Mouse (Mus musculus) midbrain, embryonic 15.5 days (tissue): Measurements from ENCODE around the gene Dner. TPM values are rescaled to one million over a fixed set of nuclear protein-coding genes. Genes with fewer than 3 reads are reported as not detected.
A peak's percentile ranks its signal among the peaks of the same experiment; 100 is the strongest.

Source experiments
- ATAC-seq: fragments of 200-750 bp; cut with Nextera tagmentation; replicated peaks from 2 replicates; pipeline ENCODE4 v1.8.0; 2017; ENCODE audit warnings: moderate TSS enrichment
- H3K27ac ChIP-seq: fragments of 300-500 bp; sonication (generic); 2 replicates; pipeline ENCODE4 v1.5.1; 2015; ENCODE audit warnings: mild to moderate bottlenecking, inconsistent platforms
- H3K27me3 ChIP-seq: fragments of 300-500 bp; sonication (generic); replicated peaks from 2 replicates; pipeline ENCODE4 v1.6.1; 2015; ENCODE audit warnings: inconsistent platforms
- H3K36me3 ChIP-seq: fragments of 300-500 bp; sonication (generic); replicated peaks from 2 replicates; pipeline ENCODE4 v1.6.1; 2015; ENCODE audit warnings: inconsistent platforms
- H3K4me1 ChIP-seq: fragments of 300-500 bp; sonication (generic); 2 replicates; pipeline ENCODE4 v1.6.1; 2015; ENCODE audit warnings: inconsistent platforms
- H3K4me2 ChIP-seq: fragments of 300-500 bp; sonication (generic); 2 replicates; pipeline ENCODE4 v1.6.1; 2015; ENCODE audit warnings: inconsistent platforms, mild to moderate bottlenecking, moderate library complexity
- H3K4me3 ChIP-seq: fragments of 300-500 bp; sonication (generic); 2 replicates; pipeline ENCODE4 v1.5.1; 2015; ENCODE audit warnings: mild to moderate bottlenecking, inconsistent platforms
- H3K9ac ChIP-seq: fragments of 300-500 bp; sonication (generic); 2 replicates; pipeline ENCODE4 v1.6.1; 2015; ENCODE audit warnings: mild to moderate bottlenecking, inconsistent platforms
- H3K9me3 ChIP-seq: fragments of 300-500 bp; sonication (generic); 2 replicates; pipeline ENCODE4 v1.6.1; 2016; ENCODE audit warnings: inconsistent platforms
- WGBS: fragments of 180-500 bp; shearing (Covaris S2); methylation state at CpG from one replicate; pipeline ENCODE4 v1.1.7; 2015; ENCODE audit warnings: mixed read lengths; 5-methylcytosine and 5-hydroxymethylcytosine counted together
- polyA plus RNA-seq: library from polyadenylated mRNA; unstranded; fragments of >200 nt; fragmentation: Nextera tagmentation; extraction: Ambion mirVana; gene quantifications from 2 replicates; pipeline ENCODE4 v1.2.1, GENCODE M21; 2015

Gene Dner
- polyA plus RNA-seq, 1 experiment from 2014 or later: 291 TPM

DNA sequence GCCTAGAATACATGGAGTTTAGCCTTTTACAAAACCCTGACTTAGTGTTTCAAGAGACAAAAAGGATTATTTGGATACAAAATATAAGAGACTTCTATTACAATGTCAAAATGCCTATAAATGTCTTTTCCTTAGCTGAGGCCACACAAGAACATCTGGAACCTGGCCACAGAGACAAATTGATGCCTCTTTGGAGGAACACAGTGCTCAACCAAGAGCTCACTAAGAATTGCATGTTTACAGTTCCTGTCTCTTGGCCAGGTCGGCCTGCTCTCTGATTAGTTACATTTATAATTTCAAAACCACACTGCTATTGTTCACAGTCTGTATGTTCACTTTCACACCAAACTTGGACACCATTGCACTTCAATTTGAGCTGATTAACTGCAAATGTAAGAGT is 187.5 kb downstream of the Dner start:
- no peaks in the 10 kb centered on the region for H3K27me3 ChIP-seq
- no peak overlapping the region for H3K27ac ChIP-seq
- no peak for ATAC-seq
- no peak overlapping the region for H3K9ac ChIP-seq
- WGBS: 82% methylated on average over 1 of the region's 1 CpGs
- H3K4me1 ChIP-seq: no peaks in the 10 kb centered on the region
- H3K9me3 ChIP-seq: no peaks in the 10 kb centered on the region
- no peak overlapping the region for H3K4me3 ChIP-seq
- H3K36me3 ChIP-seq: no peaks in the 10 kb centered on the region
- H3K4me2 ChIP-seq: no peak overlapping the region

DNA sequence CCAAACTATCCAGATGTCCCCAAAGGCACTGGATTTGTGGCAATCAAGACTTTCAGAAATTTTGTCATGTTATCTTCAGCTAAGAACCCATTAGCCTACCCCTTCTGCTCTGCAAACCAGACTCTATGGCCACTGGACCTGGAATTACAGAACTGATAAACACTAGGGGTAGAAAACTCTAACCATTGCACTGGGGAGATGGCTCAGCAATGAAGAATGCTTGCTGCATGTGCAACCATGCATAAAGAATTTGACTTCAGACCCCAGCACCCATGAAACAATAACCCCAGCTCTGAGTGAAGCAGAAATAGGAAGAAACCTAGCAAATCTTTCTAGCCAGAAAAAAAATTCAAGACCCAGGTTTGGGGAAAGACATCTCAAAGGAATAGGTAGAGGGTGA is 188.5 kb downstream of the Dner start:
- no peak for ATAC-seq
- H3K4me3 ChIP-seq: no peak overlapping the region
- no peaks in the 10 kb centered on the region for H3K36me3 ChIP-seq
- H3K9me3 ChIP-seq: no peaks in the 10 kb centered on the region
- no peak overlapping the region for H3K27ac ChIP-seq
- H3K4me1 ChIP-seq: no peaks in the 10 kb centered on the region
- no peak overlapping the region for H3K4me2 ChIP-seq
- no peak overlapping the region for H3K9ac ChIP-seq
- H3K27me3 ChIP-seq: no peaks in the 10 kb centered on the region

DNA sequence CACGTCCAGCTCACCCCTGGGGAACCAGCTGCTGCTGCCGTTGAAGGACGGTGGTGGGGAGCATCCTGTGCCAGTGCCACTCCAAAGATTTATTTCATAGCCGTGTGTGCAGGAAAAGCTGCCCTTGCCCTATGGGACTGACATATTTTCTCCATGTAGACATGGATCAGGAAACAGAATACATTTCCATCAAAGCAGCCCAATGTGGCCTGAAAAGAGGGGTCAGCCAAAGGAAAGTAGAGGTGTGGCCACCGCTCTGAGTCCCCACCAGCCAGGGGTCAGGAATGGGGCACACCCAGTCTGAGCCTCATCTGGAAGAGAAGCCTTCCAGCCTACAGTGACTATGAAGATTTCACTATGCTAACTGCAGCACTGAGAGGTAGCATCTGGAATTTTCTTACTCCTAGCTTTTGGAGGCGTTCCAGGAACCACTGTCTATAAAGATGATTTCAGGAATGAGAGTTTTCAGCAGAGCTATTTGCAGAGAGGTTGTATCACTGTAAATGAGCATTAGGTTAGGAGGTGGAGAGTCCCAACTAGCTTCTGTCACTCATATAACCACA is 189.0 kb downstream of the Dner start:
- no peak overlapping the region for H3K27ac ChIP-seq
- H3K36me3 ChIP-seq: no peaks in the 10 kb centered on the region
- no peaks in the 10 kb centered on the region for H3K4me1 ChIP-seq
- no peaks in the 10 kb centered on the region for H3K9me3 ChIP-seq
- no peak overlapping the region for H3K4me3 ChIP-seq
- H3K27me3 ChIP-seq: no peaks in the 10 kb centered on the region
- ATAC-seq: no peak
- H3K9ac ChIP-seq: no peak overlapping the region
- no peak overlapping the region for H3K4me2 ChIP-seq
- 67% methylated on average over 6 of the region's 6 CpGs for WGBS

DNA sequence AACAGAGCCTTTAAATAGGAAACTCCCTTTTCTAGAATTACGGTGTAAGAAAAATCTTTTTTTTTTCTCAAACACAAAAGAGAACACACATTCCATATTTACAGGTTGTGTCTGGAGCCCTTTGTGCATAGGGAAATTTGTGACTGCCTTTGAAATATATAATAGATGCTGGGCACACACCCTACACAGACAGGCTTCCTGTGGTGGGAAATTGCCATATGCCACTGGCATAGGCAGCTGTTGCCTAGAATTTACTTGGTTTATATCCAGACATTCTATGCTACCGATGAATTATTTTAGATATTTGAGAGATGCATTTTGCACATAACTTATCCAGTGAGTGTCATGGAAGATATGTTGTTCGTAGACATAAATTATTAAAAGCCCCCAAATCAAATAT is 195.3 kb downstream of the Dner start:
- H3K27me3 ChIP-seq: no peaks in the 10 kb centered on the region
- no peaks in the 10 kb centered on the region for H3K9me3 ChIP-seq
- 93% methylated on average over 3 of the region's 3 CpGs for WGBS
- no peak overlapping the region for H3K27ac ChIP-seq
- no peak overlapping the region for H3K9ac ChIP-seq
- H3K36me3 ChIP-seq: no peaks in the 10 kb centered on the region
- H3K4me3 ChIP-seq: no peak overlapping the region
- no peak overlapping the region for H3K4me2 ChIP-seq
- no peaks in the 10 kb centered on the region for H3K4me1 ChIP-seq
- ATAC-seq: no peak

DNA sequence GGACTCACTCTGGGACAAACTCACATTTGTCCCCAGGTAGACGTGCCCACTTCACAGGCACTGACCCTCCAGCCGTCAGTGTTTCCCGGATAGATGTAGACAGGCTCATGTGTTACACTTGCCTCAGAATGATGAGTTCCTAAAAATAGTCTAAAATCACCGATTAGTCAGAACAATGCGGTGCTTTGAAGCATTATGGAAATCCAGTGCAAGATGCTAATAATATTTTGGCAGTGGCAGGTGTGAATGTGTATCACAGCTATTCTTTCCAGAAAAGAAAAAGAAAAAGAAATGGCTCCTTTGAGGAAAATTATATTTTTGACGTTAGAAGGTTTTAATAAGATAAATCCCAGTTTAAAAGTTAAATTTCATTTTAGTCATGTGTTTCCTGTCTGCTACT is 204.3 kb downstream of the Dner start:
- no peak overlapping the region for H3K4me3 ChIP-seq
- no peak overlapping the region for H3K4me2 ChIP-seq
- no peak overlapping the region for H3K27ac ChIP-seq
- 0 out of 2 replicates have a peak, but pooled peaks have one; percentile 45 for ATAC-seq
- no peaks in the 10 kb centered on the region for H3K4me1 ChIP-seq
- no peak overlapping the region for H3K9ac ChIP-seq
- WGBS: 86% methylated on average over 6 of the region's 6 CpGs
- H3K36me3 ChIP-seq: no peaks in the 10 kb centered on the region
- no peaks in the 10 kb centered on the region for H3K9me3 ChIP-seq
- no peaks in the 10 kb centered on the region for H3K27me3 ChIP-seq

DNA sequence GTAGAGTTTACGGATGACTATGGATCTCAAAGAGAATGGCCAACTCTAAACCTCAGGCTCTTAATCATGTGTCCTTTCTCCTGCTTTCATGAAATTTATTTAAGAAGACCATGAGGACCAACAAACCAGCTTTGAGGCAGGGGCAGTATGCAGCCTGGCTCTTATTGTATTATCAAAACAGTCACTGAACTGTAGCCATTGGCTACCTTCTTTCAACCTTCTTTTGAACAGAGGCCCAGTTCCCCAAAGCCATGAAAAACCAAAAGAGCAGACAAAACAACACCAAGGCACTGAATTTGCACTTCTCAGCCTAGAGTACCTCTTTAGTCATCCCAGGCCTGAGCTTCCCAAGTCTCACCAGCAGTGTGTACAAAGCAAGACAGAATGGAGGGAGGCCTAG is 207.5 kb downstream of the Dner start:
- no peak overlapping the region for H3K4me3 ChIP-seq
- H3K36me3 ChIP-seq: no peaks in the 10 kb centered on the region
- H3K27me3 ChIP-seq: no peaks in the 10 kb centered on the region
- H3K4me1 ChIP-seq: no peaks in the 10 kb centered on the region
- ATAC-seq: no peak
- H3K9ac ChIP-seq: no peak overlapping the region
- no peaks in the 10 kb centered on the region for H3K9me3 ChIP-seq
- 84% methylated on average over 1 of the region's 1 CpGs for WGBS
- no peak overlapping the region for H3K4me2 ChIP-seq
- H3K27ac ChIP-seq: no peak overlapping the region

DNA sequence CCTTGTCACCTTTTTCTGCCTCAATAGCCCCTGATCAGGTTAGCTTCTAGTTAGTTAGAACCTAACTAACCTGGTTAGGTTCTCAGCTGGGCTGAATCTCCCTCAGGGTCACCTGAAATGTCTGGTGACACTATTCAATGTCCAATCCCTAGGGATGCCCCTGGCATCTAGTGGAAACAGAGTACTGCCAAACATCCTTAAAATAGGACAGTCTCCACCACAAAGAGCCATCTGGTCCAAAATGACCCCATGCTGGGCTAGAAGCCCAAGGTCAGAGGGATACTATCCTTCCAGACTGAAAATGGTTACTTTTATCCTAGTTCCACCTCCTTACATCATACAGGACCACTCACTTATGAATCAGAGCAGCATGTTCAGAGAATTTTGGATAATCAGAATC is 211.0 kb downstream of the Dner start:
- Histone ChIP-seq H3K27me3 (no peaks in the 10 kb centered on the region), H3K27ac (no peak overlapping the region), H3K4me3 (no peak overlapping the region), H3K9ac (no peak overlapping the region), H3K4me1 (no peaks in the 10 kb centered on the region), H3K9me3 (no peaks in the 10 kb centered on the region), H3K36me3 (no peaks in the 10 kb centered on the region), H3K4me2 (no peak overlapping the region)
- no peak for ATAC-seq

DNA sequence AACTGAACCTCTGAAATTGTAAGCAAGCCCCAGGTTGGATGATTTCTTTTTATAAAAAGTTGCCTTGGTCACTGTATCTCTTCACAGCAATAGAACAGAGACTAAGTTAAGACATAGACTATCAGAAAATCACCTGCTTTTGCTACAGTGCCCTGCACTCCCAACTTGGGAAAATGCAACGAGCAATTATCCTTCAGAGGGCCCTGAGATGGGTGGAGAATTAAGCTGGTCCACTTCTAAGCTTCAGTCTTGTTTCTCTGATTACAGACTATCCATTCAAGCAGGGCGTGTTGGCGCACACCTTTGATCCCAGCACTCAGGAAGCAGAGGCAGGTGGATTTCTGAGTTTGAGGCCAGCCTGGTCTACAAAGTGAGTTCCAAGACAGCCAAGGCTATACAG is 211.4 kb downstream of the Dner start:
- no peak for ATAC-seq
- 88% methylated on average over 3 of the region's 3 CpGs for WGBS
- Histone ChIP-seq H3K27ac (no peak overlapping the region), H3K9ac (no peak overlapping the region), H3K9me3 (no peaks in the 10 kb centered on the region), H3K36me3 (no peaks in the 10 kb centered on the region), H3K27me3 (no peaks in the 10 kb centered on the region), H3K4me1 (no peaks in the 10 kb centered on the region), H3K4me2 (no peak overlapping the region), H3K4me3 (no peak overlapping the region)

DNA sequence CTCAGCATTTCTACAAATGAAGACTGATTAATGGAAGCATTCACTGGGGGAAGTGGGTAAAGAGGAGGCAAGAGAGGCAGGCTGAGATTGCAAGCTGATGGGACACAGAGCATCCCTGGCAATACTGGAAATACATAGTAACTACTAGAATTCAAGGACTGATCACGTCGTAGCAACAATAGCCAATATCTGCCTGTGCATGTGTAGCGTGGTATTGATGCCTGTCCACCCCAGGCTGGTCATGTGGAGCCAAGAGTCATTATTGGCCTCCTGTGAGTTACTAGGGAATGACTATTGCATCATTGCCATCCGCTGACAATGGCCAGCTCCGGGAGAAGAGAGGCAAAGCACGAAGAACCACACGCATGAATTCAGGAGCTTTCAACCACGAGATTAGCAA is 216.0 kb downstream of the Dner start:
- Histone ChIP-seq H3K4me1 (no peaks in the 10 kb centered on the region), H3K27ac (no peak overlapping the region), H3K4me3 (no peak overlapping the region), H3K9me3 (no peaks in the 10 kb centered on the region), H3K36me3 (no peaks in the 10 kb centered on the region), H3K9ac (no peak overlapping the region), H3K4me2 (no peak overlapping the region), H3K27me3 (no peaks in the 10 kb centered on the region)
- WGBS: 72% methylated on average over 8 of the region's 8 CpGs
- ATAC-seq: no peak

DNA sequence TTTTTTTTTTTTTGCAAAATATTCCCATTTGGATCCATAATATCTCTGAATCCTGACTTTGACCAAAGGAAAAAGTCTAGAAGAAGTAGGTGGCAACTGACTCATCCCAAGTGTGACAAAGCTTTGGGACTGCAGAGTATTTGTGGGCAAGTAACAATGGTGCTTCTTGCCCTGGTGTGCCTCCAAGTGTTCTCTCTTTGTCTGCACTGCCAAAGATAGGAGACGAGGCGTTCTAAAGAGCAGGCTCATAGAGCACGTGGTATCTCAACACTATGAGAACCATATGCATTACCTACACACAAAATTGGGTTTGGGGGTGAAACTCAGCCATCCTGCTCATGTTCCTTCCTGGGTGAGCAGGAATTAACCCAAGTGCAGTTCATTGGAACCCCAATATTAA is 221.7 kb downstream of the Dner start:
- no peak for ATAC-seq
- Histone ChIP-seq H3K9me3 (no peaks in the 10 kb centered on the region), H3K4me1 (no peaks in the 10 kb centered on the region), H3K4me2 (no peak overlapping the region), H3K27ac (no peak overlapping the region), H3K4me3 (no peak overlapping the region), H3K27me3 (no peaks in the 10 kb centered on the region), H3K9ac (no peak overlapping the region), H3K36me3 (no peaks in the 10 kb centered on the region)
- 87% methylated on average over 3 of the region's 3 CpGs for WGBS

DNA sequence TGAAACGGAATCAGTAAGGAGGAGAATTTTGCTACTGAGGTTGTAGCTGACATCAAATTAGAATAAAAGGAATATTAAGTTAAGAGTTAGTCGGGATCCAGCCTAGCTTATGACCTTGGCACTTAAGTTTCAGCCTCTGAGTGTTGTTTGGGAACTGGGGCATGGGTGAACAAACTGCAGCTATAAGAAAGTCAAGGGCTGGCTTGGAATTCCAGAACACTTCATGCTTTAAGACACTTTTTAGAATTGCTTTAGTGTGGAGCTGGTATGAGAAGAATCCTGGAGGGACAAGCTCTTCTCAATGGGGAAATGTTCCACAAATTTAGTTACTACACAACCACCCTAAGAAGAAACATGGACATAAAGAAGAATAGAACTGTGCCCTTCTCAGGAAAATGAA is 223.8 kb downstream of the Dner start:
- Histone ChIP-seq H3K4me2 (no peak overlapping the region), H3K4me1 (no peaks in the 10 kb centered on the region), H3K9ac (no peak overlapping the region), H3K27ac (no peak overlapping the region), H3K9me3 (no peaks in the 10 kb centered on the region), H3K27me3 (no peaks in the 10 kb centered on the region), H3K4me3 (no peak overlapping the region), H3K36me3 (no peaks in the 10 kb centered on the region)
- ATAC-seq: no peak
- WGBS: 83% methylated on average over 2 of the region's 2 CpGs

DNA sequence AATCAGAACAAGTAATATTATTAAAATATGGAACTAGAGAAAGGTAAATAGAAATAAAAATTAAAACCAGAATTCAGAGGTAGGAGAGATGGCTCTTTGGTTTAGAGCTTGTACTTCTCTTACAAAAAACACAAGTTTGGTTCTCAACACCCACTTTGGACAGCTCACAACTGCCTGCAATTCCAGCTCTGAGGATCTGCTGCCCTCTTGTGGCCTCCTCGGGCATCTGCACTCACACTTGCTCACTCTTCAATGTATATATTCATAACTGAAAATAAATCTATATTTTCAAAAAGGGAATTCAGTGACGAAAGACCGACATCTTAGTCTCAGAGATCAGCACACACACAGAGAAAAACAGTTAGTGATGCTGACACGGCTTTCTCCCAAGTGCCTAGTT is 225.7 kb downstream of the Dner start:
- WGBS: 70% methylated on average over 4 of the region's 4 CpGs
- Histone ChIP-seq H3K4me3 (no peak overlapping the region), H3K27me3 (no peaks in the 10 kb centered on the region), H3K9ac (no peak overlapping the region), H3K4me1 (no peaks in the 10 kb centered on the region), H3K27ac (no peak overlapping the region), H3K9me3 (no peaks in the 10 kb centered on the region), H3K36me3 (no peaks in the 10 kb centered on the region), H3K4me2 (no peak overlapping the region)
- ATAC-seq: no peak

DNA sequence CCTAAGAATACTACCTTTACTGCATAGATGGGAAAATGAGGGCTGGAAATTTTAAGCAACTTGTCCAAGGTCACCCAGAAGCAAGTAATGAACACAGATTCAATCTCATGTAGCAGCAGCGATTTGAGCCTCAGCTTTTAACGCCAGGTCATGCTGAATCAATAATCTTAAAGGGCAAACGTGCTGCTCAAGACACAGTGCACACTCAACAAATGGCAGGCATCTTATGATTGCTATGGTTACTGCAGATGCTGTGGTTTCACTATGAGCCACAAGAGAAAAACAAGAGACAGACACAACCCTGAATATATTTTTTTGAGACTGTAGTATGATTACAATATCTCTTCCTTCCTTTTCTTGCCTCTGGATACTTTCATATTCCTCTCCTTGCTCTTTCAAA is 228.4 kb downstream of the Dner start:
- ATAC-seq: peak; percentile 79
- Histone ChIP-seq H3K4me3 (no peak overlapping the region), H3K4me1 (no peaks in the 10 kb centered on the region), H3K27me3 (no peaks in the 10 kb centered on the region), H3K9ac (no peak overlapping the region), H3K9me3 (no peaks in the 10 kb centered on the region), H3K36me3 (no peaks in the 10 kb centered on the region), H3K27ac (peak overlapping the region; percentile 42; the same call in 1 of the 2 replicates), H3K4me2 (no peak overlapping the region)
- WGBS: 60% methylated on average over 3 of the region's 3 CpGs

DNA sequence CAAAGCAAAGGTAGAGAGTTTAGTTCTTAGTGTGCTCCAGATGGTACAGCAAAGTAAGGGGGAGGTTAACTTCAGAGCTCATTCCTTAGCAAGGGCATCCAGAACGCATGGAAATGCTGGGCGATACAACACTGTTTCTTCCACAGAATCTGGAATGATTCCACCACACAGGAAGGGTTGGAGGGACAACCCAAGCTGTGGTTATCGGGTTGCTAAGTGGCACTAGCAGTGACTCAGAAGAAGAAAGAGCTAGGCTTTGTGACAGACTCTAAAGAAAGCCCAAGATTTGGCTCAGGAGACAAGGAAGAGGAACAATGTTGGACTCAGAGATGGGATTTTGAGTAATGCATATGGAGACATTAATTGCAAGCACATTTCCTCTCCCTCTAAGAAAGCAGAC is 231.3 kb downstream of the Dner start:
- no peak overlapping the region for H3K4me3 ChIP-seq
- no peak for ATAC-seq
- no peaks in the 10 kb centered on the region for H3K9me3 ChIP-seq
- no peak overlapping the region for H3K9ac ChIP-seq
- H3K27ac ChIP-seq: no peak overlapping the region
- no peaks in the 10 kb centered on the region for H3K36me3 ChIP-seq
- H3K4me1 ChIP-seq: no peaks in the 10 kb centered on the region
- WGBS: 95% methylated on average over 3 of the region's 3 CpGs
- no peak overlapping the region for H3K4me2 ChIP-seq
- H3K27me3 ChIP-seq: no peaks in the 10 kb centered on the region
